Mouse (Mus musculus): ENCODE measurements around the gene Erp27. TPM values are rescaled to one million over a fixed set of nuclear protein-coding genes. Genes with fewer than 3 reads are reported as not detected.

Erp27 gene
- polyA plus RNA-seq, 1 experiment = 0.05 TPM

DNA sequence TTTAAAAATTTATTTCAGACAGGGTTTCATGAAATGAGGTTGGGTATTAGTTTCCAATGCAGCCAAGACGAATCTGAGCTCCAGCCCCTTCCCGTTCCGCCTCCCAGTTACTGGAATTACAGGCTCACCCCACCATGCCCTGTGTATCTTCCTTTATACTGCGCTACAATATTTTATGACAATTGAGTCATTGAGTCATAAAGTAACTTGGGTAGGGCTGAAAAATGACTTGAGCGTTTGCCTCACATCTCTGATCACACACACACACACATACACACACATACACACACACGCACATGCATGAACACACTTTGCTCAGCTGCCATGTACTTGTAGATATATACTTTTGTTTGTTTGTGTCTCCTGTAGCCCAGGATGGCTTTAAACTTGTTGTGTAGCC is 7.7 kb downstream of the Erp27 start:
- Histone ChIP-seq H3K79me2 (ENCODE audit: control insufficient read depth, insufficient read depth) (no peaks in the 10 kb centered on the region), H3K27me3 (ENCODE audit: control insufficient read depth, insufficient read depth, insufficient read length) (no peaks in the 10 kb centered on the region), H3K36me3 (ENCODE audit: control insufficient read depth, insufficient read depth) (no peaks in the 10 kb centered on the region), H3K4me2 (ENCODE audit: low read depth) (no peak overlapping the region), H3ac (ENCODE audit: control insufficient read depth, insufficient read length) (no peak overlapping the region), H3K4me3 (no peak overlapping the region)
- TF ChIP-seq USF1 (IDR thresholded peaks at IDR 0.05; ENCODE audit: low read depth) (no peak), MYOG (IDR thresholded peaks at IDR 0.05; ENCODE audit: control insufficient read depth in 1 of 3, insufficient read depth in 1 of 3, insufficient read length in 2 of 3, low read depth in 2 of 3) (no peak), SRF (IDR thresholded peaks at IDR 0.05; ENCODE audit: control insufficient read depth, insufficient read length, low read depth) (no peak), E2F4 (IDR thresholded peaks at IDR 0.05; ENCODE audit: insufficient read depth) (no peak), POLR2A (IDR thresholded peaks at IDR 0.05; ENCODE audit: insufficient read length, low read depth) (no peak), MYOD1 (IDR thresholded peaks at IDR 0.05; ENCODE audit: control insufficient read depth in 1 of 3, insufficient read length in 2 of 3, low read depth in 2 of 3) (no peak), POLR2AphosphoS2 (IDR thresholded peaks at IDR 0.05; ENCODE audit: insufficient read length, low read depth) (no peak), MAX (IDR thresholded peaks at IDR 0.05; ENCODE audit: low read depth) (no peak), TCF3 (IDR thresholded peaks at IDR 0.05; ENCODE audit: insufficient read length, low read depth) (no peak), REST (IDR thresholded peaks at IDR 0.05; ENCODE audit: insufficient read depth, insufficient read length) (no peak), CEBPB (IDR thresholded peaks at IDR 0.05; ENCODE audit: insufficient read depth, poor library complexity, severe bottlenecking) (no peak), TCF12 (IDR thresholded peaks at IDR 0.05; ENCODE audit: insufficient read depth, poor library complexity, severe bottlenecking) (no peak)

DNA sequence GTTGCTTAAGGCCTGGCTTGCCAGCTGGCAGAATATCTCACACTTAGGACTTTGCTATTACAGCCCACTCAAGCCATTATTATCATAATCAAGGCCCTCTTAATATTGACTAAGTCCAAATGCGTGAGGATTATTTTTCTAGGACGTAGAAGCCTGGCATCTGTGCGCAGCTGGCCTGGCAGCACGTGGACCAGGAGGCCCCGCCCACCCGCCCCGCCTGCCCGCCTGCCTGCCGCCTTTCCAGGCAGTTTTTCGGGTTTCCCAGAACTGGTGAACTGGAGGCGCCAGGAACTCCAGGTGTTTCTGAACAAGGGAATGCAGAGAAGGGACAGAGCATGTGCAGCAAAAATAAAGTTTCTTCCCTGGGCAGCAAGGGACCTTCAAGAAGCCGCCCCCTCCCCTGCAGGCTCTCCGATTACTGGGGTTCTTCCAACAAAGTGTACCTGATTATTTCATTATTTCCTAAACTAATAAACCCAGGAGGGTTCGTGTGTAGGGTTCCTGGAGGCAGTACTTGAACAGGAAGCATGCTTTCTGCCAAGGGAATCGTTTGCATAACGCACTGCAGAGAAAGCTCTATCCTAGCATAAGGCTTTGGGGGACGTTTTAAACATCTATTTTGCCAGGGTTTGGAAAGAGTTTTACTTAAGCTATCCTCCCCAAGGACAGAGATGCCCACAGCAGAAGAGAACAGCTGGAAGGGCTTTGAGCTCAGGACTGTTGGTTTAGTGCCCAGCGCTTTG is 8.4 kb downstream of the Erp27 start:
- no peak overlapping the region for H3K4me2 ChIP-seq (ENCODE audit: low read depth)
- TF ChIP-seq SRF (IDR thresholded peaks at IDR 0.05; ENCODE audit: control insufficient read depth, insufficient read length, low read depth) (no peak), MAX (IDR thresholded peaks at IDR 0.05; ENCODE audit: low read depth) (no peak), CEBPB (IDR thresholded peaks at IDR 0.05; ENCODE audit: insufficient read depth, poor library complexity, severe bottlenecking) (no peak), POLR2A (IDR thresholded peaks at IDR 0.05; ENCODE audit: insufficient read length, low read depth) (no peak), REST (IDR thresholded peaks at IDR 0.05; ENCODE audit: insufficient read depth, insufficient read length) (no peak), TCF3 (IDR thresholded peaks at IDR 0.05; ENCODE audit: insufficient read length, low read depth) (no peak), TCF12 (IDR thresholded peaks at IDR 0.05; ENCODE audit: insufficient read depth, poor library complexity, severe bottlenecking) (no peak), E2F4 (IDR thresholded peaks at IDR 0.05; ENCODE audit: insufficient read depth) (no peak), POLR2AphosphoS2 (IDR thresholded peaks at IDR 0.05; ENCODE audit: insufficient read length, low read depth) (no peak), MYOD1 (IDR thresholded peaks at IDR 0.05; ENCODE audit: control insufficient read depth in 1 of 3, insufficient read length in 2 of 3, low read depth in 2 of 3) (no peak), MYOG (IDR thresholded peaks at IDR 0.05; ENCODE audit: control insufficient read depth in 1 of 3, insufficient read depth in 1 of 3, insufficient read length in 2 of 3, low read depth in 2 of 3) (no peak), USF1 (IDR thresholded peaks at IDR 0.05; ENCODE audit: low read depth) (no peak)
- H3K27me3 ChIP-seq (ENCODE audit: control insufficient read depth, insufficient read depth, insufficient read length) = no peaks in the 10 kb centered on the region
- H3ac ChIP-seq (ENCODE audit: control insufficient read depth, insufficient read length) = no peak overlapping the region
- no peak overlapping the region for H3K4me3 ChIP-seq
- H3K36me3 ChIP-seq (ENCODE audit: control insufficient read depth, insufficient read depth) = no peaks in the 10 kb centered on the region
- no peaks in the 10 kb centered on the region for H3K79me2 ChIP-seq (ENCODE audit: control insufficient read depth, insufficient read depth)

- no peak overlapping the region for H3K4me2 ChIP-seq (ENCODE audit: low read depth)
- no peak overlapping the region for H3ac ChIP-seq (ENCODE audit: control insufficient read depth, insufficient read length)
- H3K79me2 ChIP-seq (ENCODE audit: control insufficient read depth, insufficient read depth) = no peaks in the 10 kb centered on the region
- no peaks in the 10 kb centered on the region for H3K27me3 ChIP-seq (ENCODE audit: control insufficient read depth, insufficient read depth, insufficient read length)
- H3K36me3 ChIP-seq (ENCODE audit: control insufficient read depth, insufficient read depth) = no peaks in the 10 kb centered on the region
- TF ChIP-seq TCF3 (IDR thresholded peaks at IDR 0.05; ENCODE audit: insufficient read length, low read depth) = no peak
- TF ChIP-seq POLR2A (IDR thresholded peaks at IDR 0.05; ENCODE audit: insufficient read length, low read depth) = no peak
- TF ChIP-seq MAX (IDR thresholded peaks at IDR 0.05; ENCODE audit: low read depth) = no peak
- TF ChIP-seq POLR2AphosphoS2 (IDR thresholded peaks at IDR 0.05; ENCODE audit: insufficient read length, low read depth) = no peak
- no peak for TF ChIP-seq CEBPB (IDR thresholded peaks at IDR 0.05; ENCODE audit: insufficient read depth, poor library complexity, severe bottlenecking)
- no peak for TF ChIP-seq MYOG (IDR thresholded peaks at IDR 0.05; ENCODE audit: control insufficient read depth in 1 of 3, insufficient read depth in 1 of 3, insufficient read length in 2 of 3, low read depth in 2 of 3)
- no peak for TF ChIP-seq TCF12 (IDR thresholded peaks at IDR 0.05; ENCODE audit: insufficient read depth, poor library complexity, severe bottlenecking)
- no peak for TF ChIP-seq E2F4 (IDR thresholded peaks at IDR 0.05; ENCODE audit: insufficient read depth)
- no peak for TF ChIP-seq REST (IDR thresholded peaks at IDR 0.05; ENCODE audit: insufficient read depth, insufficient read length)
- no peak for TF ChIP-seq SRF (IDR thresholded peaks at IDR 0.05; ENCODE audit: control insufficient read depth, insufficient read length, low read depth)
- H3K4me3 ChIP-seq = no peak overlapping the region
These were observed 9.2 kb downstream of the Erp27 start for GRCm38 (mm10) chr6:136912751-136913265.

- H3ac ChIP-seq (ENCODE audit: control insufficient read depth, insufficient read length) = no peak overlapping the region
- no peaks in the 10 kb centered on the region for H3K27me3 ChIP-seq (ENCODE audit: control insufficient read depth, insufficient read depth, insufficient read length)
- TF ChIP-seq TCF3 (IDR thresholded peaks at IDR 0.05; ENCODE audit: insufficient read length, low read depth) (no peak), MAX (IDR thresholded peaks at IDR 0.05; ENCODE audit: low read depth) (no peak), MYOG (IDR thresholded peaks at IDR 0.05; ENCODE audit: control insufficient read depth in 1 of 3, insufficient read depth in 1 of 3, insufficient read length in 2 of 3, low read depth in 2 of 3) (no peak), MYOD1 (IDR thresholded peaks at IDR 0.05; ENCODE audit: control insufficient read depth in 1 of 3, insufficient read length in 2 of 3, low read depth in 2 of 3) (no peak), USF1 (IDR thresholded peaks at IDR 0.05; ENCODE audit: low read depth) (no peak), REST (IDR thresholded peaks at IDR 0.05; ENCODE audit: insufficient read depth, insufficient read length) (no peak), POLR2A (IDR thresholded peaks at IDR 0.05; ENCODE audit: insufficient read length, low read depth) (no peak), POLR2AphosphoS2 (IDR thresholded peaks at IDR 0.05; ENCODE audit: insufficient read length, low read depth) (no peak), CEBPB (IDR thresholded peaks at IDR 0.05; ENCODE audit: insufficient read depth, poor library complexity, severe bottlenecking) (no peak), E2F4 (IDR thresholded peaks at IDR 0.05; ENCODE audit: insufficient read depth) (no peak)
- no peaks in the 10 kb centered on the region for H3K36me3 ChIP-seq (ENCODE audit: control insufficient read depth, insufficient read depth)
- H3K4me2 ChIP-seq (ENCODE audit: low read depth) = no peak overlapping the region
- no peaks in the 10 kb centered on the region for H3K79me2 ChIP-seq (ENCODE audit: control insufficient read depth, insufficient read depth)
- no peak overlapping the region for H3K4me3 ChIP-seq
These were observed 11.6 kb downstream of the Erp27 start for GRCm38 (mm10) chr6:136910247-136910890.

Data from myocyte (in vitro differentiated cells).